In genomic region chr9:54533975-54534374, GRCm38 (mm10) we compare ENCODE assay signal across 8 mouse cellular contexts. TPM values are rescaled to one million over a fixed set of nuclear protein-coding genes. Genes with fewer than 3 reads are reported as not detected.
DNase-seq lines count a peak whose midpoint lies in the region; ATAC-seq and TF ChIP-seq lines count a peak whose summit lies in the region.

No protein-coding gene starts in this region.

- peaks cover 14% of the 10 kb centered on the region; the same call in 1 of the 2 replicates for H3K4me1 ChIP-seq in forebrain, postnatal 0 days (ENCODE audit: insufficient read depth)
- H3K4me1 ChIP-seq in intestine, embryonic 16.5 days (ENCODE audit: control insufficient read depth, insufficient read depth, low read length) = no peaks in the 10 kb centered on the region

- no peak overlapping the region for H3K4me2 ChIP-seq in forebrain, postnatal 0 days (ENCODE audit: low read depth)
- H3K4me2 ChIP-seq in intestine, embryonic 16.5 days (ENCODE audit: low read depth, low read length) = no peak overlapping the region

- 27% methylated on average over 5 of the region's 5 CpGs for WGBS in forebrain, postnatal 0 days
- 53% methylated on average over 5 of the region's 5 CpGs for WGBS in intestine, embryonic 16.5 days

- peak; percentile 81 for ATAC-seq in forebrain, postnatal 0 days
- ATAC-seq in intestine, embryonic 16.5 days = no peak

- peak overlapping the region; percentile 66 for H3K27ac ChIP-seq in forebrain, postnatal 0 days (ENCODE audit: low read depth, low read length)
- H3K27ac ChIP-seq in intestine, embryonic 16.5 days (ENCODE audit: low read length) = no peak overlapping the region

- H3K9ac ChIP-seq in forebrain, postnatal 0 days = no peak overlapping the region
- H3K9ac ChIP-seq in intestine, embryonic 16.5 days (ENCODE audit: low read depth, low read length) = no peak overlapping the region

- H3K27me3 ChIP-seq in forebrain, postnatal 0 days (ENCODE audit: insufficient read depth, low read length) = no peaks in the 10 kb centered on the region
- H3K27me3 ChIP-seq in intestine, embryonic 16.5 days (replicated peaks; ENCODE audit: control insufficient read depth, insufficient read depth, low read length) = no peaks in the 10 kb centered on the region

- H3K4me3 ChIP-seq in forebrain, postnatal 0 days (ENCODE audit: low read depth, low read length) = no peak overlapping the region
- no peak overlapping the region for H3K4me3 ChIP-seq in intestine, embryonic 16.5 days (ENCODE audit: low read length)

- no peaks in the 10 kb centered on the region for H3K36me3 ChIP-seq in forebrain, postnatal 0 days (ENCODE audit: insufficient read depth)
- H3K36me3 ChIP-seq in intestine, embryonic 16.5 days (ENCODE audit: control insufficient read depth, insufficient read depth, low read length) = no peaks in the 10 kb centered on the region

- no peak for TF ChIP-seq CTCF in forebrain, postnatal 0 days (IDR thresholded peaks at IDR 0.05; ENCODE audit: low read depth)

- H3K9me3 ChIP-seq in forebrain, postnatal 0 days (ENCODE audit: low read length) = no peaks in the 10 kb centered on the region
- no peaks in the 10 kb centered on the region for H3K9me3 ChIP-seq in intestine, embryonic 16.5 days (ENCODE audit: control insufficient read depth, low read length)

- DNase-seq in gastrocnemius, postnatal 10 days = peak; percentile 26
- no peak for DNase-seq in gastrocnemius, adult 8-10 months (ENCODE audit: low spot score in 2 of 2)
- peak; percentile 6 for DNase-seq in NIH3T3 (ENCODE audit: low read depth)
- DNase-seq in forebrain, postnatal 0 days = peak; percentile 73
- DNase-seq in left cerebral cortex, adult 8-10 months (ENCODE audit: low spot score in 2 of 2) = peak; percentile 39 to 84
- no peak for DNase-seq in thymus, postnatal 25 days
- DNase-seq in urinary bladder, postnatal 10 days (ENCODE audit: low spot score) = no peak

RNA-seq across cellular contexts. Expression of gene Sh2d7, which starts 4.8 kb away (rescaled TPM):
- not detected for total RNA-seq in gastrocnemius, postnatal 10 days (2021)
- total RNA-seq in gastrocnemius, adult 8-10 months (2022) = not detected
- total RNA-seq in forebrain, postnatal 0 days (2014; rRNA removed) = not detected in 2 replicates
- polyA plus RNA-seq in forebrain, postnatal 0 days (2015; fragmentation: Nextera tagmentation; extraction: Ambion mirVana) = 0.05 TPM in 1 of 2 replicates, not detected in the other
- under 1 TPM in 1 of 4 experiments, not detected in 3; 0.21 TPM for total RNA-seq in left cerebral cortex, adult 8-10 months (2022)
- not detected in 2 replicates for polyA plus RNA-seq in intestine, embryonic 16.5 days (2015; fragmentation: Nextera tagmentation; extraction: Ambion mirVana)

RNA-seq across cellular contexts. Expression of gene Cib2, which starts 26.0 kb away (rescaled TPM):
- total RNA-seq in gastrocnemius, postnatal 10 days (2021) = 10 to 100 TPM; 23.6 to 23.9 TPM
- 100 to 1,000 TPM; 127 to 157 (median 137) TPM for total RNA-seq in gastrocnemius, adult 8-10 months (2022)
- total RNA-seq in forebrain, postnatal 0 days (2014; rRNA removed) = 56.7 and 61.2 TPM in 2 replicates
- 66.5 and 72.5 TPM in 2 replicates for polyA plus RNA-seq in forebrain, postnatal 0 days (2015; fragmentation: Nextera tagmentation; extraction: Ambion mirVana)
- total RNA-seq in left cerebral cortex, adult 8-10 months (2022) = 10 to 100 TPM; 23.8 to 29.4 (median 24.7) TPM
- polyA plus RNA-seq in intestine, embryonic 16.5 days (2015; fragmentation: Nextera tagmentation; extraction: Ambion mirVana) = 6.6 and 7.2 TPM in 2 replicates

RNA-seq across cellular contexts. Expression of gene Dmxl2, which starts 32.5 kb away (rescaled TPM):
- 1 to 10 TPM; 5.5 to 7.0 TPM for total RNA-seq in gastrocnemius, postnatal 10 days (2021)
- total RNA-seq in gastrocnemius, adult 8-10 months (2022) = 1 to 10 TPM; 2.3 to 3.4 (median 2.6) TPM
- total RNA-seq in forebrain, postnatal 0 days (2014; rRNA removed) = 108 and 129 TPM in 2 replicates
- polyA plus RNA-seq in forebrain, postnatal 0 days (2015; fragmentation: Nextera tagmentation; extraction: Ambion mirVana) = 23.6 and 39.7 TPM in 2 replicates
- total RNA-seq in left cerebral cortex, adult 8-10 months (2022) = 100 to 1,000 TPM; 185 to 210 (median 193) TPM
- polyA plus RNA-seq in intestine, embryonic 16.5 days (2015; fragmentation: Nextera tagmentation; extraction: Ambion mirVana) = 2.3 TPM in 2 replicates

RNA-seq across cellular contexts. Expression of gene Idh3a, which starts 52.2 kb away (rescaled TPM):
- 100 to 1,000 TPM; 320 to 400 TPM for total RNA-seq in gastrocnemius, postnatal 10 days (2021)
- total RNA-seq in gastrocnemius, adult 8-10 months (2022) = 100 to 1,000 TPM; 456 to 541 (median 521) TPM
- total RNA-seq in forebrain, postnatal 0 days (2014; rRNA removed) = 94.6 and 100 TPM in 2 replicates
- 171 and 183 TPM in 2 replicates for polyA plus RNA-seq in forebrain, postnatal 0 days (2015; fragmentation: Nextera tagmentation; extraction: Ambion mirVana)
- total RNA-seq in left cerebral cortex, adult 8-10 months (2022) = 100 to 1,000 TPM; 164 to 185 (median 182) TPM
- polyA plus RNA-seq in intestine, embryonic 16.5 days (2015; fragmentation: Nextera tagmentation; extraction: Ambion mirVana) = 199 and 213 TPM in 2 replicates

Comparison
In these comparisons a context has a peak if more than half of its experiments do, and no peak if none do; other contexts are left out.
1. DNase-seq: peak in gastrocnemius, postnatal 10 days (single experiment), NIH3T3 (single experiment), forebrain, postnatal 0 days (single experiment) and left cerebral cortex, adult 8-10 months (2 of 2); none in gastrocnemius, adult 8-10 months (0 of 2), thymus, postnatal 25 days (single experiment) and urinary bladder, postnatal 10 days (single experiment).
2. RNA of gene Dmxl2, which starts 32.5 kb away (total RNA-seq): 185 to 210 TPM in left cerebral cortex, adult 8-10 months and 108 to 129 TPM in forebrain, postnatal 0 days; 5.5 to 7.0 TPM in gastrocnemius, postnatal 10 days and 2.3 to 3.4 TPM in gastrocnemius, adult 8-10 months; every median in the first group is over 10 times any median in the second.